Mouse (Mus musculus) embryonic fibroblast, embryonic 13.5 days (primary cell): ENCODE data around the gene Adcy5.

Experiments used
- CTCF ChIP-seq: IDR thresholded peaks from 2 replicates; pipeline ENCODE4 v1.5.1; 2011; ENCODE audit warnings: mild to moderate bottlenecking, control low read depth, low read length, moderate library complexity, borderline replicate concordance; ENCODE audit not compliant: insufficient read depth
- POLR2A ChIP-seq: IDR thresholded peaks from 2 replicates; pipeline ENCODE4 v1.6.1; 2011; ENCODE audit warnings: low read depth, mild to moderate bottlenecking, control low read depth, low read length, moderate library complexity

DNA sequence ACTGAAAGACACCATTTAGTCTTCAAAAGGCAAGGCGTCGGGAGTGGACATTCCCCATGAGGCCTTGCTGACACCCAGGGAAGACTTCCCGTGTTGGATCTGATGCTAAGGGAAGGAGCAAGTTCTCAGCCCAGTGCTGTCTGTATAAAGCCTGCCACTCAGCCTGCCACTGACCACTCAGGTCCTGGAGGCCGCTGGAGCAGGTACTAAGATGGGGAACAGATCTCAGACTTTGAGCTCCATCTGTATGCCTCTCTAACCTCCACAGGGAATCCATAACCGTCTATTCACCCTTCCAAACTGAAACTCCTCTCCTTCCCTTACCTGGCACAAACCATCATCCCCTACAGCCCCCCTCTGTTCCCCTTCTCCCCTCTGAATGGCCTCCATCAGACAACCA, 41.2 kb upstream of the Adcy5 start:
- TF ChIP-seq CTCF (no peak), POLR2A (no peak)
